ENCODE assay signal across 9 mouse cellular contexts in the genomic region with DNA sequence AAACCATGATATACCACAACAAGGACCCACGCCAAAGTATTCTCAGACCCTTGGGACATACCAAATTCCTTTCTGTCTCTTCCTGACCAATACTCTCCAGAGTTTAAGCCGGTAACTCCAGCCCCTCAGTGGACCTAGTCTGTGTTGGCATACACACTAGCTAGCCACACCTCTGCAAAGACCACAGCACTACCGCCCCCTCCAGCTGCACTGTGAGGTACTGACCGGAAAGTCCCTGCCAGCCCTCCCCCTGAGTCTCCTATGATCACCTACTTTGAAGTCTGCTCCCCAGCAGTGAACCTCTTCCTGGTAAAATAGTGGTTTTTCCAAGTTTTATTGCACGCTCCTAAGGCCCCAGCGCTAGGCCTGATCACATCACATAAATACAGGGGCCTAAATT. TPM values are rescaled to one million over a fixed set of nuclear protein-coding genes. Genes with fewer than 3 reads are reported as not detected.
DNase-seq lines count a peak whose midpoint lies in the region; ATAC-seq and TF ChIP-seq lines count a peak whose summit lies in the region.
"Had no signal": no experiment of that assay in that cellular context is flagged by ENCODE, and none has a peak within 500 bp of the region (broad histone marks: within the 10 kb centered on the region; RNA-seq: fewer than 3 reads in every experiment).

No protein-coding gene starts in this region.

- no peaks in the 10 kb centered on the region for H3K9me3 ChIP-seq in forebrain, embryonic 11.5 days (ENCODE audit: control insufficient read depth, low read length)
- no peaks in the 10 kb centered on the region for H3K9me3 ChIP-seq in midbrain, embryonic 14.5 days (ENCODE audit: control insufficient read depth, low read length)

- 30% methylated on average over 6 of the region's 6 CpGs for WGBS in forebrain, embryonic 11.5 days
- WGBS in midbrain, embryonic 14.5 days: 48% methylated on average over 6 of the region's 6 CpGs

- intact Hi-C loops in left cerebral cortex, adult 2 months (cut with DNase I): no loop called here

- H3K9ac ChIP-seq in forebrain, embryonic 11.5 days (ENCODE audit: low read length): no peak overlapping the region
- no peak overlapping the region for H3K9ac ChIP-seq in midbrain, embryonic 14.5 days (replicated peaks; ENCODE audit: low read length)

- no peak for DNase-seq in left cerebral cortex, adult 2 months (ENCODE audit: extremely low spot score in 1 of 2, low spot score in 2 of 2)
- no peak for DNase-seq in left cerebral cortex, adult 11 months (ENCODE audit: low spot score)
- DNase-seq in forebrain, embryonic 11.5 days (ENCODE audit: low spot score): no peak
- peak; percentile 27 for DNase-seq in kidney, adult 9 months
- no peak for DNase-seq in midbrain, embryonic 14.5 days
- no peak for DNase-seq in urinary bladder, adult 2 months (ENCODE audit: low spot score)
- DNase-seq in gastrocnemius, adult 18-20 months (ENCODE audit: low spot score): no peak
- DNase-seq in thymus, postnatal 25 days: no peak

- H3K36me3 ChIP-seq in forebrain, embryonic 11.5 days (ENCODE audit: control insufficient read depth, insufficient read depth, low read length): no peaks in the 10 kb centered on the region
- H3K36me3 ChIP-seq in midbrain, embryonic 14.5 days (ENCODE audit: control insufficient read depth, insufficient read depth, low read length): no peaks in the 10 kb centered on the region

- H3K27ac ChIP-seq in left cerebral cortex, adult 2 months: no peak overlapping the region
- H3K27ac ChIP-seq in forebrain, embryonic 11.5 days (ENCODE audit: low read depth, low read length): no peak overlapping the region
- H3K27ac ChIP-seq in midbrain, embryonic 14.5 days (replicated peaks; ENCODE audit: low read depth, low read length): no peak overlapping the region

- peak; percentile 10 for TF ChIP-seq CTCF in left cerebral cortex, adult 2 months (IDR thresholded peaks at IDR 0.05)

- no peak for ATAC-seq in forebrain, embryonic 11.5 days (replicated peaks; ENCODE audit: low FRiP score)
- no peak for ATAC-seq in midbrain, embryonic 14.5 days (ENCODE audit: low FRiP score, low TSS enrichment)
- ATAC-seq: Patski had no signal

- H3K4me1 ChIP-seq in forebrain, embryonic 11.5 days (replicated peaks; ENCODE audit: control insufficient read depth, insufficient read depth, low read length): no peaks in the 10 kb centered on the region; the same call in 1 of the 2 replicates
- peaks cover 7% of the 10 kb centered on the region for H3K4me1 ChIP-seq in midbrain, embryonic 14.5 days (ENCODE audit: control insufficient read depth, insufficient read depth, low read length)

- H3K27me3 ChIP-seq in forebrain, embryonic 11.5 days (ENCODE audit: control insufficient read depth, insufficient read depth, low read length): peaks cover 57% of the 10 kb centered on the region
- H3K27me3 ChIP-seq in midbrain, embryonic 14.5 days (ENCODE audit: control insufficient read depth, insufficient read depth, low read length): peaks cover 34% of the 10 kb centered on the region

- H3K4me2 ChIP-seq in forebrain, embryonic 11.5 days (ENCODE audit: low read depth, low read length, severe bottlenecking): peak overlapping the region; percentile 71
- peak overlapping the region; percentile 68 for H3K4me2 ChIP-seq in midbrain, embryonic 14.5 days (ENCODE audit: low read length)

- H3K4me3 ChIP-seq in left cerebral cortex, adult 2 months: peak overlapping the region; percentile 56
- no peak overlapping the region for H3K4me3 ChIP-seq in forebrain, embryonic 11.5 days (ENCODE audit: low read depth, low read length)
- peak overlapping the region; percentile 53; the same call in 1 of the 2 replicates for H3K4me3 ChIP-seq in midbrain, embryonic 14.5 days (replicated peaks; ENCODE audit: low read depth, low read length)

RNA-seq across cellular contexts. Expression of a gene that starts 2.5 kb away (rescaled TPM):
- total RNA-seq in left cerebral cortex, adult 2 months (2021): 10 to 100 TPM; 32.0 to 33.0 TPM
- 19.1 and 20.1 TPM in 2 replicates for polyA plus RNA-seq in forebrain, embryonic 11.5 days (2014; fragmentation: Nextera tagmentation; extraction: Ambion mirVana)
- polyA plus RNA-seq in midbrain, embryonic 14.5 days (2014; fragmentation: Nextera tagmentation; extraction: Ambion mirVana): 26.5 and 31.6 TPM in 2 replicates
- 9.3 and 12.5 TPM in 2 replicates for polyA plus RNA-seq in urinary bladder, adult 2 months (2012; rRNA removed)
- 1 to 10 TPM; 3.6 to 4.3 TPM for total RNA-seq in gastrocnemius, adult 18-20 months (2021)
